Mouse (Mus musculus) forebrain, embryonic 10.5 days (tissue): Measurements from ENCODE around the gene Elmsan1. TPM values are rescaled to one million over a fixed set of nuclear protein-coding genes. Genes with fewer than 3 reads are reported as not detected.

Experiments used
- DNase-seq: peaks from one replicate; pipeline ENCODE4 v3.0.0-alpha.2; 2017; ENCODE audit warnings: low spot score; ENCODE audit errors: extremely low spot score
- H3K27ac ChIP-seq: fragments of 300-500 bp; sonication (generic); 2 replicates; pipeline ENCODE4 v1.5.1; 2016; ENCODE audit warnings: mild to moderate bottlenecking
- H3K27me3 ChIP-seq: fragments of 300-500 bp; sonication (generic); 2 replicates; pipeline ENCODE4 v1.6.1; 2016; ENCODE audit warnings: mild to moderate bottlenecking; ENCODE audit not compliant: poor library complexity, severe bottlenecking
- H3K36me3 ChIP-seq: fragments of 300-500 bp; sonication (generic); replicated peaks from 2 replicates; pipeline ENCODE4 v1.6.1; 2016; ENCODE audit warnings: mild to moderate bottlenecking, moderate library complexity
- H3K4me1 ChIP-seq: fragments of 300-500 bp; sonication (generic); 2 replicates; pipeline ENCODE4 v1.6.1; 2016
- H3K4me3 ChIP-seq: fragments of 300-500 bp; sonication (generic); 2 replicates; pipeline ENCODE4 v1.5.1; 2016; ENCODE audit warnings: mild to moderate bottlenecking, moderate library complexity
- H3K9me3 ChIP-seq: fragments of 300-500 bp; sonication (generic); 2 replicates; pipeline ENCODE4 v1.6.1; 2016; ENCODE audit warnings: mild to moderate bottlenecking, moderate library complexity
- WGBS: fragments of 180-500 bp; shearing (Covaris S2); methylation state at CpG from one replicate; pipeline ENCODE4 v1.1.7; 2016; 5-methylcytosine and 5-hydroxymethylcytosine counted together
- polyA plus RNA-seq: library from polyadenylated mRNA; unstranded; fragments of >200 nt; fragmentation: Nextera tagmentation; extraction: Ambion mirVana; gene quantifications from 2 replicates; pipeline ENCODE4 v1.2.1, GENCODE M21; 2016

Gene Elmsan1
- polyA plus RNA-seq, 1 experiment from 2014 or later: 8.7 TPM

DNA sequence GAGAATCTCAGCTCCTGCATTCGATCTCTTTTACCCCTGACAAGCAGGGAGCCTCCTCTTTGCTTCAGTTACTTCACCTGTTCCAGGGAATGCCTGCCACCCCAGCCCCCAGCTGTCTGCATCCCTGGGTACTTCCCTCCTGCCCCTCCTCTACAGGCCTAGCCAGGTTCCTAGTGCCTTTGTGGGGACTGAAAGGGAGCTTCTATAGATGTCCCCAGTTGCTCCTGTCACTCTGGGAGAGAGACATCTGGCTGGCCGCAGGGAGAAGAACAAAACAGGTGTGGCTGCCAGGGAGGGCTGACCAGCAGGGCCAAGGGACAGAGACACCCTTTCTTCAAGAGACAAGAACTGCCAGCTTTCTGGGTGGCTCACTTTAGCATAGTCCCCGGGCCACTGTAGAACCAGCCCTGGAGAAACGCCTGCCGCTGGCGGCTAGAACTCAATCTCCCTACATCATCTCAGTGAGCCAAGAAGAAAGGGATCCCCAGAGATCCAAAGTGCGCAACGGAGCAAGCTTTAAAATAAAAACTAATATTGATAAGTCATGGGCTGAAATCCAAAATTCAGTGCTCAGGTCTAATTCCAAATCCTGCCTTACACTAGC, 20.5 kb downstream of the Elmsan1 start:
- H3K27ac ChIP-seq: peak overlapping the region; percentile 64
- H3K4me3 ChIP-seq: no peak overlapping the region
- peaks cover 75% of the 10 kb centered on the region for H3K4me1 ChIP-seq
- H3K9me3 ChIP-seq: no peaks in the 10 kb centered on the region
- no peak for DNase-seq
- no peaks in the 10 kb centered on the region for H3K27me3 ChIP-seq
- 55% methylated on average over 8 of the region's 8 CpGs for WGBS
- peaks cover 10% of the 10 kb centered on the region for H3K36me3 ChIP-seq

DNA sequence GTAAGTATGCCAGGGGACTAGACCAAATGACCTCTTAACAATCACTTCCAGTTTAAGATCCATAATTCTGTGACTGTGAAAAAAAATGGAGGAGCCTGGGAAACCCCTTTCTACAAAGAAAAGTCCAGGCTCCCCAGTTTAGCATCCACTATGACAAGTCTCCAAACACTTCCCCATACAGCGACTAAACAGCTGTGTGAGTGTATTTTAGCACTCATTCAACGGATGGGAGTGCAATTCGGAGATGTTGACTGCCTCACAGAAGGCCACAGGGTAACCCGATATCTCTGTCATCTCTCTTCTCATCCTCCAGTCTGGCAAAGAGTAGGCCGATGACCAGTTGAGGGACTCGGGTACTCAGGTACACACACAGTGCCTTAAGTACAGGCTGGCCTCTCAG, 23.5 kb downstream of the Elmsan1 start:
- Histone ChIP-seq H3K4me3 (no peak overlapping the region), H3K9me3 (no peaks in the 10 kb centered on the region), H3K27me3 (no peaks in the 10 kb centered on the region), H3K4me1 (peaks cover 90% of the 10 kb centered on the region), H3K27ac (no peak overlapping the region), H3K36me3 (peaks cover 8% of the 10 kb centered on the region)
- DNase-seq: no peak
- 56% methylated on average over 6 of the region's 6 CpGs for WGBS

GRCm38 (mm10) chr12:84194400-84195109, 24.1 kb downstream of the Elmsan1 start:
- H3K4me1 ChIP-seq: peaks cover 96% of the 10 kb centered on the region

DNA sequence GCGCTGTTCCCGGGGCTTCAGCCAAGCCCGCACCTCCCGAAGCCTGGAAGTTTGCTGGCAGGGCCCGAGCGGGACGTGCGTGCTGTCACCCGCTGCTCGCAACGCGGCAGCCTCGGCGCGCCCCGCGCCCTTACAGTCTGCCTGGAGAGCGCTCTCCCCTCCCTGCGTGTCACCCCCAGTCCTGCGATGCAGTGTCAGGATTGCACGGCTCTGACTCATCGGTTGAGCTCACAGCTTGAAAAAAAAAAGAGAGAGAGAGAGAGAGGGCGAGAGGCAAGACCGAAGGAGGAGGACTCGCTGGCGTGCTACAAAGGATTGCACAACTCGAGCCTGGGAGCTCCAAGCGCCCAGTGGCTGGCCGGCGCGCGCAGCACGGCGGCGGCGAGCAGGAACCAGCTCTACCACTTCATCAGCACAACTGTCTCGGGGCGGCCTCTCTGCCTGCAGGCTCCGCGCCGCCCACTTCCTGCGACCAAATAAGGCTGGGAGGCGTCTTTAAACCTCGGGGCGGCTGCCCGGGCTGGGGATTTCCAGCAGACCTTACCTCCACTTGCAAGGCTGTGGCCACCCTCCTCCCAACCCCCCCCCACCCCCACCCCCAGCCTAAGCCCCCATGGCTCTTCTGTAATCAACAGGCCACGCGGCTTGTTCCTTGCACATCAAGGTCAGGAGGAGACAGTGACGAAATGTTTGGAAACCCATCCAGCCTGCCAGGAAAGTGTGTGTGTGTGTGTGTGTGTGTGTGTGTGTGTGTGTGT, 24.9 kb downstream of the Elmsan1 start:
- 0 out of 2 replicates have a peak, but pooled peaks cover 8% of the 10 kb centered on the region for H3K36me3 ChIP-seq
- WGBS: under 1% methylated on average over 49 of the region's 49 CpGs
- peaks cover 99% of the 10 kb centered on the region for H3K4me1 ChIP-seq
- H3K4me3 ChIP-seq: peak overlapping the region; percentile 85
- no peaks in the 10 kb centered on the region for H3K9me3 ChIP-seq
- H3K27ac ChIP-seq: peak overlapping the region; percentile 96
- H3K27me3 ChIP-seq: no peaks in the 10 kb centered on the region
- peak; percentile 94 for DNase-seq

More at GRCm38 (mm10) chr12:84194400-84195109, 24.1 kb downstream of the Elmsan1 start:
- no peak for DNase-seq
- no peaks in the 10 kb centered on the region for H3K9me3 ChIP-seq
- H3K27ac ChIP-seq: peak overlapping the region; percentile 96
- 0 out of 2 replicates have a peak, but pooled peaks cover 8% of the 10 kb centered on the region for H3K36me3 ChIP-seq
- H3K4me3 ChIP-seq: peak overlapping the region; percentile 85
- 6% methylated on average over 13 of the region's 13 CpGs for WGBS
- no peaks in the 10 kb centered on the region for H3K27me3 ChIP-seq

DNA sequence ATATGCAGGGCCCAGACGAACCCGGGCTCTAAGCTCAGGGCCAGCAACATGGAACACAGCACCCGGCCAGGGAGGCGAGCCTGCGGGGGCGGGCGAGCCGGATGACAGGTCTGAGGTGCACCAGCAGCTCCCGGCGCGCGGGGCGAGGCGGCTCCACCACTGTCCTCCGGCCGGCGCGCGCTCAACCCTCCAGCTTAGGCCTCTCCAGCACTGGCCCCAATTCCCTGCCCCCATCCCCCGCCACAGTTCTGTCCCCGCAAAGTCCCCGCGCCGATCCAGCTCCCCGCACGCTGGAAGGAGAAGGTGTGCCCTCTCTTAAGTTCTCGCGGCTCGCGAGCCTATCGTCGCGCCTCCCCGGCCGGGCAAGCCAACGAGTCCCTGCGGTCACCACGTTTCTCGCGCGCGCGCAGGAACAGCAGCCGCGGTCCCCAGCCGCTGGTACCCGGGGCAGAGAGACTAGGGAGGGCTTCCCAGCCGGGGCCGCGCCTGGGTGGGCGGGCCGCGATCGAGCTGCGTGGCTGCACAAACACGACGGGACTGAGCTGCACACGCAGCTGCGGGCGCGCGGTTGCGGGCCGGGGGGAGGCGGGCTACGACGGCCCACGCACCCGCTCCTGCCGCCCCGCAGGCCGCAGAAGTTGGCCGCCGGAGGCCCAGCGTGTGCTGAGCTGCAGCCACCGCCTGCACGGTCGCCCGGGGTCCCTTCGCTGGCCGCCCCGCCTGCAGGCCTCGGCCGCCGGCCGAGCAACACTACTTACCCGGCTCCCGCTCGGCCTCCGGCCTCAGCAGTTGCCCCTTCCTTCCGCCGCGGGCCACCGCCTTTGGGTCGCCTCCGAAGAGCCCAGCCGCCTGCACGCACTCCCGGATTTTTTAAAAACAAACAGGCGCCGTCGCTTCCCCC, 25.7 kb downstream of the Elmsan1 start:
- Histone ChIP-seq H3K36me3 (peaks cover 8% of the 10 kb centered on the region; the same call in 1 of the 2 replicates), H3K27me3 (no peaks in the 10 kb centered on the region), H3K27ac (peak overlapping the region; percentile 96), H3K4me3 (peak overlapping the region; percentile 85), H3K9me3 (no peaks in the 10 kb centered on the region), H3K4me1 (peaks cover 99% of the 10 kb centered on the region)
- peak; percentile 78 for DNase-seq
- WGBS: under 1% methylated on average over 89 of the region's 102 CpGs

DNA sequence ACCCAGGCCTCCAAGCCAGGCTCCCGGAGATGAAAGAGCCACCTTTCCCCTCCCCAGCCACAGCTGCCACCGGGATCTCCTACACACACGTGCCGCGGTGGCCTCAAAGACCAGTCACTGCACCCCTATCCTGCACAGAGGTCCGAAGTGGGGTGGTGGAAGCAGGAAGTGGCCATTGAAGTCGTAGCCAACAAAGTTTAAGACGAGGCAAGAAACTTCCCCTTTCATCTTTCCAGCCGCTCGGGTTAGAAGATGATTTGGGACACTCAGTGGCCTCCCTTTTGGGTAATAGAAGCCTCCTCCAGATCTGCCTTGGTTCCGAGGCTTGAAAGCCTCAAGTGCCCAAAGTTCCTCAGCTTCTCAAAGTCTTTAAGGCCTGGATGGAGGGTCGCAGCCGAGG, 26.4 kb downstream of the Elmsan1 start:
- Histone ChIP-seq H3K27me3 (no peaks in the 10 kb centered on the region), H3K4me3 (peak overlapping the region; percentile 85), H3K4me1 (peaks cover 99% of the 10 kb centered on the region), H3K9me3 (no peaks in the 10 kb centered on the region), H3K27ac (peak overlapping the region; percentile 96), H3K36me3 (peaks cover 15% of the 10 kb centered on the region)
- under 1% methylated on average over 13 of the region's 13 CpGs for WGBS
- DNase-seq: no peak

GRCm38 (mm10) chr12:84191770-84192169, 26.9 kb downstream of the Elmsan1 start:
- Histone ChIP-seq H3K4me1 (peaks cover 99% of the 10 kb centered on the region), H3K4me3 (peak overlapping the region; percentile 85), H3K9me3 (peaks cover 1% of the 10 kb centered on the region; the same call in 1 of the 2 replicates), H3K36me3 (peaks cover 20% of the 10 kb centered on the region), H3K27me3 (no peaks in the 10 kb centered on the region), H3K27ac (peak overlapping the region; percentile 96)
- 27% methylated on average over 5 of the region's 5 CpGs for WGBS
- no peak for DNase-seq

GRCm38 (mm10) chr12:84191190-84191589, 27.5 kb downstream of the Elmsan1 start:
- H3K36me3 ChIP-seq: peaks cover 26% of the 10 kb centered on the region
- H3K9me3 ChIP-seq: peaks cover 6% of the 10 kb centered on the region; the same call in 1 of the 2 replicates
- H3K4me3 ChIP-seq: peak overlapping the region; percentile 85
- peak overlapping the region; percentile 96; the same call in 1 of the 2 replicates for H3K27ac ChIP-seq
- WGBS: 78% methylated on average over 7 of the region's 7 CpGs
- no peaks in the 10 kb centered on the region for H3K27me3 ChIP-seq
- no peak for DNase-seq
- peaks cover 96% of the 10 kb centered on the region for H3K4me1 ChIP-seq

- WGBS: 66% methylated on average over 15 of the region's 15 CpGs
Measured at GRCm38 (mm10) chr12:84190151-84190820, 28.4 kb downstream of the Elmsan1 start.

DNA sequence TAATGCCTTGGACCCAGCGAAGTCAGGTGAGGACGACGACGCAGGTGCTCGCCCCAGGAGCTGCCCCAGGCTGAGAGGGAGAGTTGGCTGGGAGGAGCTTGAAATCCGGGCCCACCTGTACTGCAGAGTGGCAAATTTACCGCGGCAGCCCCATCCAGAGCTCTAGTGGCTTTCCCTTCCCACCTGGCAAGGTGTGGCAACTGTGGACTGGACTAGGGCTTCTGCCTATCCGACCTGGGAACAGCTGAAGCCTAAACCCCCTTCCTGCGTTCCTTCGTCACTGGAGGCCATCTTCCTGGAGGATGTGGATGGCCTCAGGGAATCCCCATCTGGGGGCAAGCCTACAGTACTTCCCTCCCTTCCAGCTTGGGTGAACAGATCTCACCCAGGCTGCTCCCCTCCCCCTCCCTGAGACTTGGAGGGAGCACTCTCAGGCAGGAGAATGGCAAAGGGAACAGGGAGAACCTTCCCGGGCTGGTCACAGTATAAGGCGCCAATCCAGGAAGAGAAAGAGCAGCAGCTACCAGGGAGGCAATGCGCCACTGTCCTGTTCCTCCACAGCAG, 29.7 kb downstream of the Elmsan1 start:
- peak overlapping the region; percentile 62; the same call in 1 of the 2 replicates for H3K27ac ChIP-seq
- H3K4me1 ChIP-seq: peaks cover 73% of the 10 kb centered on the region
- peaks cover 44% of the 10 kb centered on the region for H3K36me3 ChIP-seq
- DNase-seq: no peak
- H3K9me3 ChIP-seq: peaks cover 6% of the 10 kb centered on the region; the same call in 1 of the 2 replicates
- no peaks in the 10 kb centered on the region for H3K27me3 ChIP-seq
- no peak overlapping the region for H3K4me3 ChIP-seq
- WGBS: 67% methylated on average over 14 of the region's 14 CpGs

More at GRCm38 (mm10) chr12:84190151-84190820, 28.4 kb downstream of the Elmsan1 start:
- Histone ChIP-seq H3K27ac (0 out of 2 replicates have a peak overlapping the region, but pooled peaks have one; percentile 20), H3K9me3 (peaks cover 6% of the 10 kb centered on the region; the same call in 1 of the 2 replicates), H3K4me3 (peak overlapping the region; percentile 14; the same call in 1 of the 2 replicates), H3K4me1 (peaks cover 86% of the 10 kb centered on the region), H3K27me3 (no peaks in the 10 kb centered on the region), H3K36me3 (peaks cover 34% of the 10 kb centered on the region)
- DNase-seq: no peak
